Mouse (Mus musculus) erythroblast, embryonic 14.5 days (primary cell): ENCODE data around the gene Apba1. TPM values are rescaled to one million over a fixed set of nuclear protein-coding genes. Genes with fewer than 3 reads are reported as not detected.

Experiments used
- H3K27me3 ChIP-seq: 2 replicates; pipeline ENCODE4 v1.6.1; 2012; ENCODE audit warnings: inconsistent platforms; ENCODE audit not compliant: control insufficient read depth
- H3K36me3 ChIP-seq: 2 replicates; pipeline ENCODE4 v1.6.1; 2012; ENCODE audit warnings: mild to moderate bottlenecking, inconsistent platforms; ENCODE audit not compliant: control insufficient read depth
- H3K4me1 ChIP-seq: 2 replicates; pipeline ENCODE4 v1.6.1; 2012; ENCODE audit warnings: inconsistent platforms; ENCODE audit not compliant: control insufficient read depth
- H3K4me3 ChIP-seq: replicated peaks from 2 replicates; pipeline ENCODE3; 2012; ENCODE audit warnings: moderate library complexity, mild to moderate bottlenecking, inconsistent platforms
- H3K9me3 ChIP-seq: 2 replicates; pipeline ENCODE4 v1.6.1; 2012; ENCODE audit warnings: low read length, inconsistent platforms, mixed read lengths; ENCODE audit not compliant: control insufficient read depth
- GATA1 ChIP-seq: IDR thresholded peaks from 2 replicates; pipeline ENCODE4 v1.6.1; 2012; ENCODE audit warnings: low read length, inconsistent platforms, mixed read lengths
- TAL1 ChIP-seq: IDR thresholded peaks from 3 replicates; pipeline ENCODE4 v1.6.1; 2012; ENCODE audit warnings: low read length, inconsistent platforms, mixed read lengths
- polyA plus RNA-seq: library from polyadenylated mRNA; stranded (reverse); fragments of >175 nt; gene quantifications from 2 replicates; pipeline ENCODE4 v1.2.3, GENCODE M21; 2012

Gene Apba1
- polyA plus RNA-seq, 1 experiment: not detected

GRCm38 (mm10) chr19:23875819-23876218 is 117.1 kb downstream of the Apba1 start:
- Histone ChIP-seq H3K36me3 (no peaks in the 10 kb centered on the region), H3K27me3 (no peaks in the 10 kb centered on the region), H3K4me3 (no peak overlapping the region), H3K4me1 (no peaks in the 10 kb centered on the region), H3K9me3 (no peaks in the 10 kb centered on the region)
- TF ChIP-seq TAL1 (no peak), GATA1 (no peak)

DNA sequence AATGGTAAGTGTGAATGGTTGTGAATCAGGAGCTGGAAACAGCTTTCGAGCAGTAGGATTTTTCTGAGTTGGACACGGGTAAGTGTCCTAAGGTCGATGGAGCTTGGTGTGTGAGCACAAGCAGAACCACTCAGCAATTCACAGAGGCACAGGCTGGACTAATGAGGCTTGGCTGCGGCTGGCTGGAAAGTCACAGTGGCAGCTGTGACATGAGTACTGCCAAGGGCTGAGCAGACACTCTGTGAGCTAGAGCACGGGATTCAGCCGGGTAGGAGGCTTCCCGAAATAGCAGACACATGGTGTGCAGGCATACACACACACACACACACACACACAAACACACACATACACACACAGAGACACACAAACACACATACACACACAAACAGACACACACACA is 121.2 kb downstream of the Apba1 start:
- TF ChIP-seq TAL1: no peak
- TF ChIP-seq GATA1: no peak
- Histone ChIP-seq H3K9me3 (no peaks in the 10 kb centered on the region), H3K27me3 (no peaks in the 10 kb centered on the region), H3K4me1 (no peaks in the 10 kb centered on the region), H3K36me3 (no peaks in the 10 kb centered on the region), H3K4me3 (no peak overlapping the region)

DNA sequence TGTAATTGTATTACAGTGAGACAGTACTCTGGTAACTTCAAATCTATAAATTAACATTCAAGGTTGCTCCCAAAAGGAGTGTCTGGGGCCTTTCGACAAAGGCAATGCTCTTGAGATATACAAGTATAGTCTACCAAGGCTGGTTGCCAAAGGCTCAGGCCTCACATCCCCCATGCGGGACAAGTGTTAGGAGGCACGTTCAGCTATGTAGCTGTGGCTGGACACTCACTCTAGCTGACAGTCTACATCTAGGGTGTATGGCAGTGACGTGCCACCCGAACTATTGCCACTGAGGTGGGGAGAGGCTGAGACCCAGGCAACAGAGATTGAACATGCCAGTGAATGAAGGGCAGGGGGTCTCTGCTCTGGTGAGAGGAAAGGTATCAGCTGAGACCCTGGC is 127.5 kb downstream of the Apba1 start:
- no peaks in the 10 kb centered on the region for H3K4me1 ChIP-seq
- TF ChIP-seq TAL1 (no peak), GATA1 (no peak)
- H3K4me3 ChIP-seq: no peak overlapping the region
- H3K9me3 ChIP-seq: no peaks in the 10 kb centered on the region
- H3K27me3 ChIP-seq: no peaks in the 10 kb centered on the region
- H3K36me3 ChIP-seq: no peaks in the 10 kb centered on the region

- Histone ChIP-seq H3K4me1 (no peaks in the 10 kb centered on the region), H3K36me3 (no peaks in the 10 kb centered on the region), H3K4me3 (no peak overlapping the region), H3K9me3 (peaks cover 14% of the 10 kb centered on the region), H3K27me3 (peaks cover 28% of the 10 kb centered on the region)
- no peak for TF ChIP-seq GATA1
- TF ChIP-seq TAL1: no peak
These were observed 132.7 kb downstream of the Apba1 start for GRCm38 (mm10) chr19:23891421-23891820.

- Histone ChIP-seq H3K9me3 (peaks cover 14% of the 10 kb centered on the region), H3K27me3 (peaks cover 28% of the 10 kb centered on the region), H3K4me1 (no peaks in the 10 kb centered on the region), H3K36me3 (no peaks in the 10 kb centered on the region), H3K4me3 (no peak overlapping the region)
- TF ChIP-seq TAL1: no peak
- no peak for TF ChIP-seq GATA1
These were observed 133.9 kb downstream of the Apba1 start for GRCm38 (mm10) chr19:23892633-23893032.

DNA sequence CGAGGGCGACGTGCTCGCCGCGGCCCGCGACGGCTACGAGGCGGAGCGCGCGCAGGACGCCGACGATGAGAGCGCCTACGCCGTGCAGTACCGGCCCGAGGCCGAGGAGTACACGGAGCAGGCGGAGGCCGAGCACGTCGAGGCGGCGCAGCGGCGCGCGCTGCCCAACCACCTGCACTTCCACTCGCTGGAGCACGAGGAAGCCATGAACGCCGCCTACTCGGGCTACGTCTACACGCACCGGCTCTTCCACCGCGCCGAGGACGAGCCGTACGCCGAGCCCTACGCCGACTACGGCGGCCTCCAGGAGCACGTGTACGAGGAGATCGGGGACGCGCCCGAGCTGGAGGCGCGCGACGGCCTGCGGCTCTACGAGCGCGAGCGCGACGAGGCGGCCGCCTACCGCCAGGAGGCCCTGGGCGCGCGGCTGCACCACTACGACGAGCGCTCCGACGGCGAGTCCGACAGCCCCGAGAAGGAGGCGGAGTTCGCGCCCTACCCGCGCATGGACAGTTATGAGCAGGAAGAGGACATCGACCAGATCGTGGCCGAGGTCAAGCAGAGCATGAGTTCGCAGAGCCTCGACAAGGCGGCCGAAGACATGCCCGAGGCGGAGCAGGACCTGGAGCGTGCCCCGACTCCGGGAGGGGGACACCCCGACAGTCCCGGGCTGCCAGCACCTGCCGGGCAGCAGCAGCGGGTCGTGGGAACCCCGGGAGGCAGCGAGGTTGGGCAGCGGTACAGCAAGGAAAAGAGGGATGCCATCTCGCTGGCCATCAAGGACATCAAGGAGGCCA is 134.6 kb downstream of the Apba1 start:
- Histone ChIP-seq H3K4me3 (no peak overlapping the region), H3K27me3 (peaks cover 28% of the 10 kb centered on the region), H3K9me3 (peaks cover 14% of the 10 kb centered on the region), H3K4me1 (no peaks in the 10 kb centered on the region), H3K36me3 (no peaks in the 10 kb centered on the region)
- no peak for TF ChIP-seq GATA1
- TF ChIP-seq TAL1: no peak

DNA sequence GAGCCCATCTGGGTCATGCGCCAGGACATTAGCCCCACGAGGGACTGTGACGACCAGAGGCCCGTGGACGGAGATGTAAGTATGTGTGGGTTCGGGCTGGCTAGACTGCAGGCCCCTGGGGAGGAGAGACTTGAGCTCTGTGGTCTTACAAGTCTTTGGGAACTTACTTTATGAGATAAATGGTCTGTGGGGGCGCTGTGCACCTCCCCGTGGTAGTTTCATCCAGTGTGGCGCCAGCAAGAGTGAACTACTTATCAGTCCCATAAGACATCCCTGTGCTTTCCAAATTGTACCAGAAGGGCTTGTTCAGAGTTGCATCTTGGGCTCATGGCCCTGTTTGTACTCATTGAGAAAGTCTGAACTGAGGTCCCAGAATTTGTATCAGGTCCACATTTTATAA is 135.3 kb downstream of the Apba1 start:
- no peak overlapping the region for H3K4me3 ChIP-seq
- peaks cover 14% of the 10 kb centered on the region for H3K9me3 ChIP-seq
- H3K27me3 ChIP-seq: peaks cover 28% of the 10 kb centered on the region
- no peak for TF ChIP-seq TAL1
- no peak for TF ChIP-seq GATA1
- no peaks in the 10 kb centered on the region for H3K4me1 ChIP-seq
- H3K36me3 ChIP-seq: no peaks in the 10 kb centered on the region

- TF ChIP-seq TAL1 (no peak), GATA1 (no peak)
- Histone ChIP-seq H3K9me3 (peaks cover 14% of the 10 kb centered on the region), H3K4me3 (no peak overlapping the region), H3K4me1 (no peaks in the 10 kb centered on the region), H3K36me3 (no peaks in the 10 kb centered on the region), H3K27me3 (peaks cover 28% of the 10 kb centered on the region)
These were observed 136.1 kb downstream of the Apba1 start for GRCm38 (mm10) chr19:23894822-23895221.

DNA sequence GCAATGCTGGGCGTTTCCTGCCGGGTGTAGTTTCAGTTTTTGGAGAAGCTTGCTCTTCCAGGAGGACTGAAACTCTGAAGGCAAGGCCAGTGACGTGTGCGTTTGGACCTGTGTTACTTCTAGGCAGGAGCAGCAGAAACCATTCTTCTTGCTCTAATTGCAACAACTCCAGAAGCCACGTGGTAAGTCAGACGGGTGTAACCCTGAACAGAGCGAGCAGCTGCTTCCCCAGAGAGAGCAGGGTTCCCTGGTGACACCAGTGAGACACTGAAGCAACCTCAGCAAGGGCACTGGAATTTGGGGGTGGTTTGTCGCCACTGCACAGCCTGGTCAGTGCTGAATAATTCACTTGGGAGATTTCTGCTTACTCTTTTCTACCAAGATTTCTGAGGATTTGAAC is 138.2 kb downstream of the Apba1 start:
- Histone ChIP-seq H3K9me3 (peaks cover 14% of the 10 kb centered on the region), H3K27me3 (peaks cover 23% of the 10 kb centered on the region), H3K4me1 (no peaks in the 10 kb centered on the region), H3K36me3 (no peaks in the 10 kb centered on the region), H3K4me3 (no peak overlapping the region)
- TF ChIP-seq GATA1 (no peak), TAL1 (no peak)

DNA sequence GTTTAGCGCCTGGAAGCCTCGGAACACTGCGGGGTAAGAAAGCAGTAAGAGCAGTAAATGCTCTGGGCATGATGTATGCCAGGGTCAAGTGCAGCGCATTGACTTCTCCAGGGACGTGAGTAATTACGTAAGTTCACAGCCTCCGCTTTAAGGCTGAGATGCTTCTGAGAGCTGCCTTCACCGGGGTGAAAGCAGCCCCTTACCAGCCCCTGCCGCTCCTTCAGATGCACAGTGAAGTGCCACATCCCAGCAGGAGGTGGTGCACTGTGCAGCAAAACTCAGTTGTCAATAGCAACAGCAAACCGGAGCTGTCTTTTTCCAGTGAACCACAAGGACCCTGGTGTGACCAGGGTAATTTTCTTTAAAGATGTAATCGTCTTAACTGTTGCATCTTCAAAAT is 139.8 kb downstream of the Apba1 start:
- peaks cover 3% of the 10 kb centered on the region; the same call in 1 of the 2 replicates for H3K9me3 ChIP-seq
- no peak for TF ChIP-seq GATA1
- H3K4me3 ChIP-seq: no peak overlapping the region
- H3K27me3 ChIP-seq: peaks cover 9% of the 10 kb centered on the region
- no peaks in the 10 kb centered on the region for H3K4me1 ChIP-seq
- H3K36me3 ChIP-seq: no peaks in the 10 kb centered on the region
